Mouse (Mus musculus): ENCODE data around the gene Art5.

Art5 gene

GRCm38 (mm10) chr7:102100868-102101267 is 8.4 kb downstream of the Art5 start:
- Histone ChIP-seq H3K9me3 (ENCODE audit: low read length) (no peaks in the 10 kb centered on the region), H3K4me3 (replicated peaks; ENCODE audit: low read length) (peak overlapping the region; percentile 71), H3K27me3 (ENCODE audit: insufficient read depth, low read length) (peaks cover 38% of the 10 kb centered on the region), H3K4me1 (replicated peaks; ENCODE audit: low read depth, low read length) (peaks cover 46% of the 10 kb centered on the region), H3K36me3 (ENCODE audit: insufficient read depth, low read length) (no peaks in the 10 kb centered on the region)
- TF ChIP-seq POU5F1 (IDR thresholded peaks at IDR 0.05; ENCODE audit: borderline replicate concordance, low read length) (no peak), NANOG (IDR thresholded peaks at IDR 0.05; ENCODE audit: borderline replicate concordance, low read length) (no peak), CTCF (conservative IDR thresholded peaks at IDR 0.05; ENCODE audit: low read length) (no peak)

GRCm38 (mm10) chr7:102099760-102100661 is 9.3 kb downstream of the Art5 start:
- Histone ChIP-seq H3K4me1 (replicated peaks; ENCODE audit: low read depth, low read length) (peaks cover 53% of the 10 kb centered on the region), H3K9me3 (ENCODE audit: low read length) (no peaks in the 10 kb centered on the region), H3K27me3 (ENCODE audit: insufficient read depth, low read length) (peaks cover 44% of the 10 kb centered on the region), H3K4me3 (replicated peaks; ENCODE audit: low read length) (peak overlapping the region; percentile 71), H3K36me3 (ENCODE audit: insufficient read depth, low read length) (no peaks in the 10 kb centered on the region)
- TF ChIP-seq NANOG (IDR thresholded peaks at IDR 0.05; ENCODE audit: borderline replicate concordance, low read length) (no peak), CTCF (conservative IDR thresholded peaks at IDR 0.05; ENCODE audit: low read length) (no peak), POU5F1 (IDR thresholded peaks at IDR 0.05; ENCODE audit: borderline replicate concordance, low read length) (no peak)

GRCm38 (mm10) chr7:102087336-102087735 is 22.0 kb downstream of the Art5 start:
- no peaks in the 10 kb centered on the region for H3K9me3 ChIP-seq (ENCODE audit: low read length)
- H3K36me3 ChIP-seq (ENCODE audit: insufficient read depth, low read length) = peaks cover 14% of the 10 kb centered on the region
- H3K27me3 ChIP-seq (ENCODE audit: insufficient read depth, low read length) = peaks cover 45% of the 10 kb centered on the region
- peaks cover 26% of the 10 kb centered on the region for H3K4me1 ChIP-seq (replicated peaks; ENCODE audit: low read depth, low read length)
- H3K4me3 ChIP-seq (replicated peaks; ENCODE audit: low read length) = no peak overlapping the region
- TF ChIP-seq CTCF (conservative IDR thresholded peaks at IDR 0.05; ENCODE audit: low read length) (no peak), POU5F1 (IDR thresholded peaks at IDR 0.05; ENCODE audit: borderline replicate concordance, low read length) (no peak), NANOG (IDR thresholded peaks at IDR 0.05; ENCODE audit: borderline replicate concordance, low read length) (no peak)

- Histone ChIP-seq H3K9me3 (ENCODE audit: low read length) (no peaks in the 10 kb centered on the region), H3K4me1 (replicated peaks; ENCODE audit: low read depth, low read length) (peaks cover 23% of the 10 kb centered on the region), H3K27me3 (ENCODE audit: insufficient read depth, low read length) (peaks cover 35% of the 10 kb centered on the region), H3K4me3 (replicated peaks; ENCODE audit: low read length) (peak overlapping the region; percentile 59), H3K36me3 (ENCODE audit: insufficient read depth, low read length) (peaks cover 45% of the 10 kb centered on the region)
- TF ChIP-seq POU5F1 (IDR thresholded peaks at IDR 0.05; ENCODE audit: borderline replicate concordance, low read length) (no peak), CTCF (conservative IDR thresholded peaks at IDR 0.05; ENCODE audit: low read length) (no peak), NANOG (IDR thresholded peaks at IDR 0.05; ENCODE audit: borderline replicate concordance, low read length) (no peak)
Observed at GRCm38 (mm10) chr7:102084041-102084696, 25.1 kb downstream of the Art5 start.

GRCm38 (mm10) chr7:102082816-102083215 is 26.5 kb downstream of the Art5 start, which contains the start of gene Trpc2:
Gene Trpc2 (plus strand): TSS chr7:102083116.
- Histone ChIP-seq H3K4me1 (replicated peaks; ENCODE audit: low read depth, low read length) (peaks cover 23% of the 10 kb centered on the region), H3K27me3 (ENCODE audit: insufficient read depth, low read length) (peaks cover 32% of the 10 kb centered on the region), H3K4me3 (replicated peaks; ENCODE audit: low read length) (peak within 1 kb of the TSS; percentile 59), H3K36me3 (ENCODE audit: insufficient read depth, low read length) (peaks cover 57% of the 10 kb centered on the region), H3K9me3 (ENCODE audit: low read length) (no peaks in the 10 kb centered on the region)
- TF ChIP-seq CTCF (conservative IDR thresholded peaks at IDR 0.05; ENCODE audit: low read length) (no peak), NANOG (IDR thresholded peaks at IDR 0.05; ENCODE audit: borderline replicate concordance, low read length) (no peak), POU5F1 (IDR thresholded peaks at IDR 0.05; ENCODE audit: borderline replicate concordance, low read length) (no peak)

- TF ChIP-seq CTCF (conservative IDR thresholded peaks at IDR 0.05; ENCODE audit: low read length) (no peak), NANOG (IDR thresholded peaks at IDR 0.05; ENCODE audit: borderline replicate concordance, low read length) (no peak), POU5F1 (IDR thresholded peaks at IDR 0.05; ENCODE audit: borderline replicate concordance, low read length) (no peak)
- Histone ChIP-seq H3K4me1 (replicated peaks; ENCODE audit: low read depth, low read length) (peaks cover 23% of the 10 kb centered on the region), H3K36me3 (ENCODE audit: insufficient read depth, low read length) (peaks cover 66% of the 10 kb centered on the region), H3K27me3 (ENCODE audit: insufficient read depth, low read length) (peaks cover 24% of the 10 kb centered on the region), H3K4me3 (replicated peaks; ENCODE audit: low read length) (no peak overlapping the region), H3K9me3 (ENCODE audit: low read length) (no peaks in the 10 kb centered on the region)
Observed at GRCm38 (mm10) chr7:102081784-102082183, 27.5 kb downstream of the Art5 start.

GRCm38 (mm10) chr7:102080311-102080710 is 29.0 kb downstream of the Art5 start:
- TF ChIP-seq NANOG (IDR thresholded peaks at IDR 0.05; ENCODE audit: borderline replicate concordance, low read length) (no peak), POU5F1 (IDR thresholded peaks at IDR 0.05; ENCODE audit: borderline replicate concordance, low read length) (no peak), CTCF (conservative IDR thresholded peaks at IDR 0.05; ENCODE audit: low read length) (no peak)
- H3K9me3 ChIP-seq (ENCODE audit: low read length) = no peaks in the 10 kb centered on the region

GRCm38 (mm10) chr7:102078517-102078916 is 30.8 kb downstream of the Art5 start:
- H3K4me1 ChIP-seq (replicated peaks; ENCODE audit: low read depth, low read length) = peaks cover 9% of the 10 kb centered on the region
- H3K36me3 ChIP-seq (ENCODE audit: insufficient read depth, low read length) = peaks cover 92% of the 10 kb centered on the region
- no peaks in the 10 kb centered on the region for H3K27me3 ChIP-seq (ENCODE audit: insufficient read depth, low read length)
- no peak overlapping the region for H3K4me3 ChIP-seq (replicated peaks; ENCODE audit: low read length)
- TF ChIP-seq POU5F1 (IDR thresholded peaks at IDR 0.05; ENCODE audit: borderline replicate concordance, low read length) = no peak
- TF ChIP-seq CTCF (conservative IDR thresholded peaks at IDR 0.05; ENCODE audit: low read length) = peak; percentile 75
- H3K9me3 ChIP-seq (ENCODE audit: low read length) = no peaks in the 10 kb centered on the region

More at GRCm38 (mm10) chr7:102080311-102080710, 29.0 kb downstream of the Art5 start:
- Histone ChIP-seq H3K27me3 (ENCODE audit: insufficient read depth, low read length) (peaks cover 17% of the 10 kb centered on the region), H3K4me1 (replicated peaks; ENCODE audit: low read depth, low read length) (peaks cover 20% of the 10 kb centered on the region), H3K4me3 (replicated peaks; ENCODE audit: low read length) (no peak overlapping the region), H3K36me3 (ENCODE audit: insufficient read depth, low read length) (peaks cover 77% of the 10 kb centered on the region)

Data from E14TG2a.4 (cell line).